Mouse (Mus musculus) bone marrow, adult 2 months (tissue): ENCODE results near the gene Ssbp4.

Experiments
- CTCF ChIP-seq: fragments of 200-500 bp; IDR thresholded peaks from 2 replicates; pipeline ENCODE4 v1.5.1; 2011; ENCODE audit warnings: low read length, control low read depth; ENCODE audit not compliant: control insufficient read depth, insufficient read depth
- POLR2A ChIP-seq: fragments of 200-500 bp; IDR thresholded peaks from 2 replicates; pipeline ENCODE4 v1.6.1; 2011; ENCODE audit warnings: low read depth, mild to moderate bottlenecking, control low read depth, low read length, borderline replicate concordance; ENCODE audit not compliant: control insufficient read depth

GRCm38 (mm10) chr8:70547762-70548161, 60.9 kb downstream of the Ssbp4 start:
- TF ChIP-seq CTCF (no peak), POLR2A (no peak)
